Mouse (Mus musculus): Measurements from ENCODE around the gene Rpp14.
A peak's percentile ranks its signal among the peaks of the same experiment; 100 is the strongest.

DNA sequence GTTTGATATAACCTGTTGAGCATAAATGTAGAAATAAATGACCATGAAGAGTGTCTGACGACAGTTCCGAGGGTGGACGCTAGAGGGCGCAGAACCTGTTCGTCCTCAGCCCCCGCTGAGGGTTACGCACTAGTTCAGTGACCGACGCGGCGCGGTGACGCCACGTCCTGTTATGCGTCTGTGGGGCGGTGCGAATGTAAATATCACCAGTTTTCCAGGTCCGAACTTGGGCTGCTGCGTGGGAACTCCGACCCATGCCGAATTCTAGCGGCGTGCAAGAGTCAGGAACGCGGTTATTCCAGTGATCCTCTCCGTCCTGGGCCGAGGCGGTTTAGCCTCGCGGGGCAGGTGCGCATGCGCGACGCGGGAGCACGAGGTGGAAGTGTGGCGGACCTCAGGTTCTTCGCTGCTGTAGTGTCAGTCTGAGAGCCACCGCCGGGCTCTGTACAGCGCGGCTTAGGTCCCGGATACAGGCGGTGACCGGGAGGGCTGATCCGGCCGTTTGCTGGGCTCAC, at the start of gene Rpp14:
- peak; percentile 77 for TF ChIP-seq CTCF (IDR thresholded peaks at IDR 0.05; ENCODE audit: low read depth, low read length)
- no peak for TF ChIP-seq POLR2A (IDR thresholded peaks at IDR 0.05; ENCODE audit: borderline replicate concordance, low read depth, low read length)

All from bone marrow macrophage, adult 2 months (primary cell).